9 mouse cellular contexts compared by ENCODE assay signal in genomic region chr5:5481662-5482061, GRCm38 (mm10). TPM values are rescaled to one million over a fixed set of nuclear protein-coding genes. Genes with fewer than 3 reads are reported as not detected.
A peak's percentile ranks its signal among the peaks of the same experiment; 100 is the strongest.
DNase-seq lines count a peak whose midpoint lies in the region; ATAC-seq and TF ChIP-seq lines count a peak whose summit lies in the region.
"Had no signal": no experiment of that assay in that cellular context is flagged by ENCODE, and none has a peak within 500 bp of the region (broad histone marks: within the 10 kb centered on the region; RNA-seq: fewer than 3 reads in every experiment).

No protein-coding gene starts in this region.

- ATAC-seq in liver, postnatal 0 days: 0 out of 2 replicates have a peak, but pooled peaks have one; percentile 36
- no peak for ATAC-seq in liver, embryonic 12.5 days
- no peak; the same call in 1 of the 2 replicates for ATAC-seq in forebrain, embryonic 14.5 days
- peak; percentile 59 for ATAC-seq in monocyte, adult 5-6 weeks (replicated peaks; ENCODE audit: insufficient number of reproducible peaks, low FRiP score, low TSS enrichment, poor library complexity, severe bottlenecking)
- ATAC-seq in activated CD4-positive, CD25-positive, alpha-beta regulatory T cell, adult 4 months: no peak

- no peaks in the 10 kb centered on the region for H3K9me3 ChIP-seq in liver, postnatal 0 days (ENCODE audit: low read length)
- no peaks in the 10 kb centered on the region for H3K9me3 ChIP-seq in liver, embryonic 12.5 days (replicated peaks)
- H3K9me3 ChIP-seq in forebrain, embryonic 14.5 days (replicated peaks; ENCODE audit: control insufficient read depth, low read length): no peaks in the 10 kb centered on the region

- intact Hi-C loops in gastrocnemius, adult 2 months (cut with DNase I): loop anchor here (5.0 kb wide), 1 partner anchor 519 kb away; no protein-coding TSS in a partner anchor

- peak; percentile 68 for TF ChIP-seq CTCF in gastrocnemius, adult 2 months (IDR thresholded peaks at IDR 0.05)
- TF ChIP-seq CTCF in liver, postnatal 0 days (IDR thresholded peaks at IDR 0.05; ENCODE audit: low read depth): peak; percentile 68

- no peak overlapping the region for H3K4me3 ChIP-seq in gastrocnemius, adult 2 months
- no peak overlapping the region for H3K4me3 ChIP-seq in liver, postnatal 0 days (ENCODE audit: low read depth, low read length)
- H3K4me3 ChIP-seq in liver, embryonic 12.5 days: no peak overlapping the region
- no peak overlapping the region for H3K4me3 ChIP-seq in forebrain, embryonic 14.5 days (ENCODE audit: low read depth, low read length)

- no peaks in the 10 kb centered on the region for H3K4me1 ChIP-seq in liver, postnatal 0 days (ENCODE audit: insufficient read depth)
- no peaks in the 10 kb centered on the region for H3K4me1 ChIP-seq in liver, embryonic 12.5 days
- H3K4me1 ChIP-seq in forebrain, embryonic 14.5 days (ENCODE audit: control insufficient read depth, insufficient read depth, low read length): no peaks in the 10 kb centered on the region

- WGBS in liver, postnatal 0 days (ENCODE audit: insufficient replicate concordance): 2% methylated on average over 1 of the region's 1 CpGs
- WGBS in liver, embryonic 12.5 days (ENCODE audit: insufficient replicate concordance): 0% methylated on average over 1 of the region's 1 CpGs
- WGBS in forebrain, embryonic 14.5 days: 6% methylated on average over 1 of the region's 1 CpGs

- H3K27ac ChIP-seq in gastrocnemius, adult 2 months: no peak overlapping the region
- no peak overlapping the region for H3K27ac ChIP-seq in liver, postnatal 0 days (ENCODE audit: low read depth)
- no peak overlapping the region for H3K27ac ChIP-seq in liver, embryonic 12.5 days
- no peak overlapping the region for H3K27ac ChIP-seq in forebrain, embryonic 14.5 days (ENCODE audit: low read depth, low read length)

- H3K4me2 ChIP-seq in liver, postnatal 0 days (ENCODE audit: low read depth, low read length): no peak overlapping the region
- H3K4me2 ChIP-seq in liver, embryonic 12.5 days: no peak overlapping the region
- H3K4me2 ChIP-seq in forebrain, embryonic 14.5 days (ENCODE audit: low read length): no peak overlapping the region

- no peak for TF ChIP-seq EP300 in liver, postnatal 0 days (IDR thresholded peaks at IDR 0.05; ENCODE audit: low read depth)

- no peaks in the 10 kb centered on the region for H3K27me3 ChIP-seq in liver, postnatal 0 days (ENCODE audit: insufficient read depth, low read length)
- H3K27me3 ChIP-seq in liver, embryonic 12.5 days (replicated peaks): no peaks in the 10 kb centered on the region
- H3K27me3 ChIP-seq in forebrain, embryonic 14.5 days (replicated peaks; ENCODE audit: control insufficient read depth, insufficient read depth, low read length): no peaks in the 10 kb centered on the region

- no peaks in the 10 kb centered on the region for H3K36me3 ChIP-seq in liver, postnatal 0 days (replicated peaks; ENCODE audit: insufficient read depth, low read length)
- no peaks in the 10 kb centered on the region for H3K36me3 ChIP-seq in liver, embryonic 12.5 days
- H3K36me3 ChIP-seq in forebrain, embryonic 14.5 days (ENCODE audit: control insufficient read depth, insufficient read depth, low read length): no peaks in the 10 kb centered on the region

- DNase-seq in gastrocnemius, adult 2 months: no peak
- DNase-seq in gastrocnemius, postnatal 25 days: no peak
- no peak for DNase-seq in liver, postnatal 0 days
- DNase-seq in forebrain, embryonic 14.5 days (ENCODE audit: low spot score): peak; percentile 62
- DNase-seq in adrenal gland, adult 8-10 months: no peak

- H3K9ac ChIP-seq in liver, postnatal 0 days (replicated peaks): no peak overlapping the region
- no peak overlapping the region for H3K9ac ChIP-seq in liver, embryonic 12.5 days
- no peak overlapping the region for H3K9ac ChIP-seq in forebrain, embryonic 14.5 days (ENCODE audit: low read length)

RNA-seq across cellular contexts. Expression of gene 1700015F17Rik, which starts 2.7 kb away (rescaled TPM):
- not detected for total RNA-seq in gastrocnemius, adult 2 months (2021)
- not detected for total RNA-seq in gastrocnemius, postnatal 25 days (2021)
- not detected in 2 replicates for polyA plus RNA-seq in liver, postnatal 0 days (2015; fragmentation: Nextera tagmentation; extraction: Ambion mirVana)
- not detected in 2 replicates for polyA plus RNA-seq in liver, embryonic 12.5 days (2016; fragmentation: Nextera tagmentation; extraction: Ambion mirVana)
- polyA plus RNA-seq in forebrain, embryonic 14.5 days (2014; fragmentation: Nextera tagmentation; extraction: Ambion mirVana): not detected in 2 replicates
- not detected in 3 replicates for total RNA-seq in monocyte, adult 5-6 weeks (2017)
- polyA plus RNA-seq in activated CD4-positive, CD25-positive, alpha-beta regulatory T cell, adult 4 months (2017; shearing (Covaris generic)): under 1 TPM in 1 of 2 experiments, not detected in 1; 0.77 TPM
- total RNA-seq in adrenal gland, adult 8-10 months (2022): 1 to 10 TPM in 1 of 4 experiments, under 1 TPM in 2, not detected in 1; 0.52 to 2.3 (median 0.56) TPM
- polyA plus RNA-seq: heart, embryonic 16.5 days had no signal

RNA-seq across cellular contexts. Expression of gene Cldn12, which starts 33.1 kb away (rescaled TPM):
- 10 to 100 TPM in 1 of 2 experiments, 1 to 10 TPM in 1; 9.8 to 19.1 TPM for total RNA-seq in gastrocnemius, adult 2 months (2021)
- total RNA-seq in gastrocnemius, postnatal 25 days (2021): 10 to 100 TPM; 12.6 to 13.5 TPM
- 22.3 and 25.1 TPM in 2 replicates for polyA plus RNA-seq in liver, postnatal 0 days (2015; fragmentation: Nextera tagmentation; extraction: Ambion mirVana)
- 10.0 and 10.8 TPM in 2 replicates for polyA plus RNA-seq in liver, embryonic 12.5 days (2016; fragmentation: Nextera tagmentation; extraction: Ambion mirVana)
- polyA plus RNA-seq in forebrain, embryonic 14.5 days (2014; fragmentation: Nextera tagmentation; extraction: Ambion mirVana): 16.4 and 17.6 TPM in 2 replicates
- 1.6 to 2.1 TPM (median 2.0 TPM) in 3 replicates for total RNA-seq in monocyte, adult 5-6 weeks (2017)
- polyA plus RNA-seq in activated CD4-positive, CD25-positive, alpha-beta regulatory T cell, adult 4 months (2017; shearing (Covaris generic)): 1 to 10 TPM; 2.7 to 4.5 TPM
- total RNA-seq in adrenal gland, adult 8-10 months (2022): 10 to 100 TPM; 22.1 to 24.2 (median 23.4) TPM

Comparison
In these comparisons a context has a peak if more than half of its experiments do, and no peak if none do; other contexts are left out.
1. ATAC-seq: peak in liver, postnatal 0 days (single experiment) and monocyte, adult 5-6 weeks (single experiment); none in liver, embryonic 12.5 days (single experiment), forebrain, embryonic 14.5 days (single experiment) and activated CD4-positive, CD25-positive, alpha-beta regulatory T cell, adult 4 months (single experiment).